Mouse (Mus musculus) adrenal gland, postnatal 14 days (tissue): ENCODE measurements at regions not wholly inside any gene's neighbourhood (a gene's known extent, or its start where the extent isn't known, plus 50 kb on each side); places are given as distances from the start of the nearest gene placed in this dataset.

ENCODE experiments used
- DNase-seq: peaks from one replicate; pipeline ENCODE4 v3.0.0; 2021; ENCODE audit warnings: mixed read lengths

- no peak for DNase-seq
These were observed 66.8 kb upstream of the Zbtb20 start for GRCm38 (mm10) chr16:42808864-42809263.

GRCm38 (mm10) chr16:42807536-42807935 lies 68.1 kb upstream of the Zbtb20 start:
- DNase-seq = no peak

GRCm38 (mm10) chr16:42803609-42804008 lies 72.1 kb upstream of the Zbtb20 start:
- no peak for DNase-seq

- DNase-seq = no peak
These were observed 83.1 kb upstream of the Zbtb20 start for GRCm38 (mm10) chr16:42792571-42792970.

- DNase-seq = no peak
These were observed 91.0 kb upstream of the Zbtb20 start for GRCm38 (mm10) chr16:42784712-42785111.

- no peak for DNase-seq
These were observed 91.7 kb upstream of the Zbtb20 start for GRCm38 (mm10) chr16:42784031-42784430.

GRCm38 (mm10) chr16:42782091-42782679 lies 93.5 kb upstream of the Zbtb20 start:
- peak; percentile 52 for DNase-seq

- no peak for DNase-seq
These were observed 94.3 kb upstream of the Zbtb20 start for GRCm38 (mm10) chr16:42781096-42782071.

- DNase-seq = peak; percentile 28
These were observed 95.7 kb upstream of the Zbtb20 start for GRCm38 (mm10) chr16:42779957-42780356.

GRCm38 (mm10) chr16:42772640-42773039 lies 103.0 kb upstream of the Zbtb20 start:
- no peak for DNase-seq

GRCm38 (mm10) chr16:42770199-42770598 lies 105.5 kb upstream of the Zbtb20 start:
- no peak for DNase-seq

GRCm38 (mm10) chr16:42748681-42749080 lies 127.0 kb upstream of the Zbtb20 start:
- DNase-seq = no peak

GRCm38 (mm10) chr16:42745943-42746675 lies 129.6 kb upstream of the Zbtb20 start:
- peak; percentile 37 for DNase-seq

GRCm38 (mm10) chr16:42743538-42743937 lies 132.1 kb upstream of the Zbtb20 start:
- DNase-seq = no peak

GRCm38 (mm10) chr16:42743120-42743519 lies 132.6 kb upstream of the Zbtb20 start:
- no peak for DNase-seq

GRCm38 (mm10) chr16:42727826-42728225 lies 147.9 kb upstream of the Zbtb20 start:
- DNase-seq = peak; percentile 31

- no peak for DNase-seq
These were observed 155.8 kb upstream of the Zbtb20 start for GRCm38 (mm10) chr16:42719915-42720314.

- DNase-seq = no peak
These were observed 157.2 kb upstream of the Zbtb20 start for GRCm38 (mm10) chr16:42718452-42718851.

GRCm38 (mm10) chr16:42717828-42718412 lies 157.8 kb upstream of the Zbtb20 start:
- no peak for DNase-seq

- no peak for DNase-seq
These were observed 158.4 kb upstream of the Zbtb20 start for GRCm38 (mm10) chr16:42717075-42717827.

- no peak for DNase-seq
These were observed 173.0 kb upstream of the Zbtb20 start for GRCm38 (mm10) chr16:42702676-42703075.

GRCm38 (mm10) chr16:42681196-42681595 lies 194.5 kb upstream of the Zbtb20 start:
- DNase-seq = no peak
